Mouse (Mus musculus): ENCODE results near the gene Dnajc21. TPM values are rescaled to one million over a fixed set of nuclear protein-coding genes. Genes with fewer than 3 reads are reported as not detected.

The Dnajc21 gene
- polyA plus RNA-seq, 1 experiment: 1.9 TPM

DNA sequence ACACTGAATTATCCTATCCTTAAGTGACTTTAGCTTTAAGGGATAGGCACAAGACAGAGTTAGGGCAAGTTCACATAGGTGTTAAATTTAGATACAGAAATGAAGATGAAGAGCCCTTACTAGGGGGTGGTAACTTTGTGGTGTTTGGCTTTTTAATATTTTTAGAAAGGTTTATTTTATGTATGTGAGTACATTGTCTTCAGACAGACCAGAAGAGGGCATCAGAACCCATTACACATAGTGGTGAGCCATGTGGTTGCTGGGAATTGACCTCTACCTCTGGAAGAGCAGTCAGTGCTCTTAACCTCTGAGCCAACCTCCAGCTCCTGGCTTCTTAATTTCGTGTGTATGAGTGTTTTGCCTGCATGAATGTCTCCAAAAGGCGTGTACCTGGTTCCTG, 16.9 kb upstream of the Dnajc21 start:
- Histone ChIP-seq H3K4me3 (replicated peaks; ENCODE audit: extremely low read depth, low read depth, low read length) (no peak overlapping the region), H3K4me1 (ENCODE audit: control insufficient read depth, insufficient read depth, low read length) (peaks cover 3% of the 10 kb centered on the region; the same call in 1 of the 2 replicates)
- no peak for DNase-seq
- TF ChIP-seq CTCF (IDR thresholded peaks at IDR 0.05; ENCODE audit: insufficient read depth, low read length) (no peak), POLR2A (IDR thresholded peaks at IDR 0.05; ENCODE audit: borderline replicate concordance, extremely low read depth, low read depth, low read length) (no peak)
- WGBS: 50% methylated on average over 2 of the region's 2 CpGs

DNA sequence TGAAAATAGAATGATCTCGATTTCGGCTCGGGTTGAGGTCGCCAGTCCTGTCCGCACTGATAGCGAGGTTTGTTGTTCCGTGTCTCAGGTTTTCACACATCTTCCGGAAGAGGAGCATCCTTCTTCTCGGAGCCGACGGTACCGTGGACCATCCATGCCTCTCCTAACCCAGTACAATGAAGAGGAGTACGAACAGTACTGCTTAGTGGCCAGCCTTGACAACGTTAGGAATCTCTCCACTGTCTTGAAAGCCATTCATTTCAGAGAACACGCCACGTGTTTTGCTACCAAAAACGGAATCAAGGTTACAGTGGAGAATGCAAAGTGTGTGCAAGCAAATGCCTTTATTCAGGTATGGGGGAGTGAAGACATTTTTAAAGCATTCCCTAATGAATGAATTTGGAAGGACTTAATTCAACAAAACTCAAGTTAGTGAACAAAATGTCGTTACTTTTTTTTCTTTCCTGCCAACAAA, 16.1 kb upstream of the Dnajc21 start:
- Histone ChIP-seq H3K4me1 (ENCODE audit: control insufficient read depth, insufficient read depth, low read length) (peaks cover 3% of the 10 kb centered on the region; the same call in 1 of the 2 replicates), H3K4me3 (replicated peaks; ENCODE audit: extremely low read depth, low read depth, low read length) (peak overlapping the region; percentile 76)
- no peak for DNase-seq
- WGBS: 2% methylated on average over 18 of the region's 18 CpGs
- TF ChIP-seq POLR2A (IDR thresholded peaks at IDR 0.05; ENCODE audit: borderline replicate concordance, extremely low read depth, low read depth, low read length) (no peak), CTCF (IDR thresholded peaks at IDR 0.05; ENCODE audit: insufficient read depth, low read length) (no peak)

DNA sequence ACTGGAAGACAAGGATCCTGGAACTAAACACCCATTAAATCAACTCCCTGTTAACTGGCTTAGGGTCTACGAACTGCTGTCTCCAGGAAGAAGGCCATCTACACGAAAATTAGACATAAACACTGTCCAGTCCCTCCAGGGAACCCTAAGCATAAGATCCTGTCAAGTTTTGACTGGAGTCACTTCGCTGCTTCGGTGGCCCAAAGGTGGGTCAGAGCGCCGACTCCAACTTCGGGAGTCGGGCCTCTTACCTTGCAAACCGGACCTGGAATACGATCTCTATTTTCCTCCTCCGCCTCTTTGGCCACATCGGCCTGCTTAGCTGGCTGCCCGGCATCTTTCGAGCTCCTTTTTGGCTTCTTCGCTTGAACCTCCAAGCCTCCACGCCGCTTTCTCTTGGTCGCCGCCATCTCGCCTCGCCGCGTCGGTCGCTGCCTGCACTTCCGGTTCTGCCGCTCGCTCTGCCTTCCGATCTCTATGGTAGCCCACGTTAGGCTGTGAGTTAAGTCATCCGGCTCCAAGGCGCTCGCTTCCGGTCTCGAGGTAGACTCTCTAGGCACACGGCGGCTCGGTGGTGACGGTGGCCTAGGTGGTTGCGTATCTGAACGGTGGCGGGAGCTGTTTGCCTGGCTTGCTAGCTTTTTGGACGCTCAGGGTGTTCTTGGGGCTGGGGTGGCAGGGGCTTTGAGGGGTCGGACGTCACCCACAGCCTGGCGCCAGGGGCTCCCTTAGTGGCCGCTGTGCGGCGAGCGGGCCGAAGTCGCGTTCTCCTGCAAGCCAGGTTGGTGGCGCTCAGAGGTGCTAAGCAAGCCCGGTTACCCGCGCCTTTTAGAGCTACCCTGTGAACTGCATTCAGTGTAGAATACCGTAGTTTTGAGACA, 15.4 kb upstream of the Dnajc21 start, which contains the start of the genes Brix1 and Rad1:
Brix1 (minus strand) TSS at position 464 of the 881 bp plus-strand sequence.
Rad1 (plus strand) TSS at position 535 of the 881 bp plus-strand sequence.
- peak; percentile 90 for DNase-seq
- under 1% methylated on average over 58 of the region's 58 CpGs for WGBS
- peak within 1 kb of the TSS; percentile 76 for H3K4me3 ChIP-seq (replicated peaks; ENCODE audit: extremely low read depth, low read depth, low read length)
- peaks cover 3% of the 10 kb centered on the region; the same call in 1 of the 2 replicates for H3K4me1 ChIP-seq (ENCODE audit: control insufficient read depth, insufficient read depth, low read length)
- no peak for TF ChIP-seq CTCF (IDR thresholded peaks at IDR 0.05; ENCODE audit: insufficient read depth, low read length)
- peak; percentile 89 for TF ChIP-seq POLR2A (IDR thresholded peaks at IDR 0.05; ENCODE audit: borderline replicate concordance, extremely low read depth, low read depth, low read length)

DNA sequence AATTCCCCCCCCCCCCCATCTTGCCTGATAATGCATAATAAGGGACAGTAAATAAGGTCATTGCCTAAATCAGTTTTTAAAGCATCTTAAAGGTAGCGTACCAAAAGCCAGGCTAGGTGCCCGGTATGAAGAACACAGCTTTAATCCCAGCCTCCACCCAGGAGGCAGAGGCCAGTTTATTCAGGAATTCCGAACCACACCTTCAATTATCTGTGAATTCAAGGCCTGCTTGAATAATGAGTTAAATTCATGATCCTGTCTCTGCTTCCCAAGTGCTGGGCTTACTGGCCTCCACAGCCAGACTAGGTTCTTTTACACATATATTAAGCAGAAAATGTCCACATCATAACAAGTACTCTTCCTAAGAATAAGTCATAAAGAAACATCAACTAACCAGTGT, 625 bp upstream of the Dnajc21 start:
- no peak for DNase-seq
- H3K4me1 ChIP-seq (ENCODE audit: control insufficient read depth, insufficient read depth, low read length): no peaks in the 10 kb centered on the region; the same call in 1 of the 2 replicates
- H3K4me3 ChIP-seq (replicated peaks; ENCODE audit: extremely low read depth, low read depth, low read length): no peak overlapping the region
- WGBS: 15% methylated on average over 3 of the region's 3 CpGs
- no peak for TF ChIP-seq POLR2A (IDR thresholded peaks at IDR 0.05; ENCODE audit: borderline replicate concordance, extremely low read depth, low read depth, low read length)
- TF ChIP-seq CTCF (IDR thresholded peaks at IDR 0.05; ENCODE audit: insufficient read depth, low read length): no peak

DNA sequence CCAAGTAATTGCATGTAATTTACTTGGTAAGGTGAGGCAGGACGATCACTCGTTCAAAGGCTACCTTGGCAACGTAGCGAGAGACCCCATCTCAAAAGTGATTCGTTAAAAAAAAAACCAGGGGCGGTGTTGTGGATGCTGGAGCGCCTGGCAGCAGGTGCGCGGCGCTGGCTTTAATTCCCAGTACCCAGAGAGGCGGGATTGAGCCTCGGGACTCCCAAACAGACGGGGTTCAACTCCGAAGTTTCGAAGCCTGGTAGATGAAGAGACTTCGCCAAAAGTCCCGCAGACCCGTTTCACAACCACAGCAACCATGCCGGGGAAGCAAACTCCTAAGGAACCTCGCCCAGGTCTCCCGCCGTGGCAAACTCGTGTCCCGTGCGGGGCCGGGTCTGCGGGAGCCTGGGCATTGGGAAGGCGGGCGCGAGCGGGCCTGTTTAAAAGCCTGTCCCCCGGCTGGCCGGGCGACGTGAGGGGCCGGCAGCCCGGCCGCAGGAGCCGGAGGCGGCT, 620 bp downstream of the Dnajc21 start:
- DNase-seq: peak; percentile 57
- WGBS: under 1% methylated on average over 40 of the region's 40 CpGs
- TF ChIP-seq CTCF (IDR thresholded peaks at IDR 0.05; ENCODE audit: insufficient read depth, low read length) (no peak), POLR2A (IDR thresholded peaks at IDR 0.05; ENCODE audit: borderline replicate concordance, extremely low read depth, low read depth, low read length) (no peak)

DNA sequence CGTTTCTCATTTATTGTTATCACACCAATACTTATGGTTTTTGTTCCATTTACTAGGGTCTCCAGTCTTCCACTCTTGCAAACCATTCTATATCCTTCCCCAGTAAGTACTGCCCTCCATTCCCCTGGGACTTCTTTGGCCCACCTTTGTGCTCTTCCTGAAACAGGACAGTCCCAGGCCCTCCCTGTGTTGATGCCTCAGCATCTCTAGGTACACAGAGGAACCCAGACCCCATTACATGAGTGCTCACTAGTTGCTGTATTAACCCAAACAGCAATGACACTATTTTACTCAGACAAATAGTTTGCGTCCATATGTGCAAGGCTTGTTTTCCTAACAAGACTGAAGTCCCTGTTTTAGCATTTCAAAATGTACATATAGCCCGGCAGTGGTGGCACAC, 1.6 kb downstream of the Dnajc21 start:
- WGBS: 77% methylated on average over 3 of the region's 3 CpGs
- TF ChIP-seq CTCF (IDR thresholded peaks at IDR 0.05; ENCODE audit: insufficient read depth, low read length) (no peak), POLR2A (IDR thresholded peaks at IDR 0.05; ENCODE audit: borderline replicate concordance, extremely low read depth, low read depth, low read length) (no peak)

More for the DNA sequence above, 620 bp downstream of the Dnajc21 start:
- Histone ChIP-seq H3K4me1 (ENCODE audit: control insufficient read depth, insufficient read depth, low read length) (no peaks in the 10 kb centered on the region; the same call in 1 of the 2 replicates), H3K4me3 (replicated peaks; ENCODE audit: extremely low read depth, low read depth, low read length) (peak overlapping the region; percentile 54)

DNA sequence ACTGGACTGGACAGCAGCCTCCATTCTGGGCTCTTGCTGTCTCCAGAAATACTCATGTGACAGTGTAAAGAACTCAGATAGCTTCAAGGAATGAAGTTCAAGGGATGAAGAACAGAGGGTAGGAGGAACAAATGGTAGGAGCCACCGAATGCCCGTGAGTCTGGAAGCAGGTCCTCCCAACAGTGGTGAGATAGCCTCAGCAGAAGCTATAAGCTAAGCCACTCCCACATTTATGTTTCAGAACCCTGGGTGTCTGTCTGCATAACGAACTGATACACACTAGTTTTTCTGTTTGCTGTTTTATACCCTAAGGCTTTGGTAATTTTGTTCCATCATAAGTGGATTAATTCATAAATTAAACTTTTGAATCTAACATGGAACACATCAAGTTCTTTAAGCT, 5.6 kb downstream of the Dnajc21 start:
- H3K4me3 ChIP-seq (replicated peaks; ENCODE audit: extremely low read depth, low read depth, low read length): no peak overlapping the region
- TF ChIP-seq POLR2A (IDR thresholded peaks at IDR 0.05; ENCODE audit: borderline replicate concordance, extremely low read depth, low read depth, low read length): no peak
- TF ChIP-seq CTCF (IDR thresholded peaks at IDR 0.05; ENCODE audit: insufficient read depth, low read length): no peak
- DNase-seq: no peak
- 90% methylated on average over 3 of the region's 3 CpGs for WGBS
- H3K4me1 ChIP-seq (ENCODE audit: control insufficient read depth, insufficient read depth, low read length): no peaks in the 10 kb centered on the region; the same call in 1 of the 2 replicates

More for the DNA sequence above, 1.6 kb downstream of the Dnajc21 start:
- Histone ChIP-seq H3K4me3 (replicated peaks; ENCODE audit: extremely low read depth, low read depth, low read length) (no peak overlapping the region), H3K4me1 (ENCODE audit: control insufficient read depth, insufficient read depth, low read length) (no peaks in the 10 kb centered on the region; the same call in 1 of the 2 replicates)
- no peak for DNase-seq

DNA sequence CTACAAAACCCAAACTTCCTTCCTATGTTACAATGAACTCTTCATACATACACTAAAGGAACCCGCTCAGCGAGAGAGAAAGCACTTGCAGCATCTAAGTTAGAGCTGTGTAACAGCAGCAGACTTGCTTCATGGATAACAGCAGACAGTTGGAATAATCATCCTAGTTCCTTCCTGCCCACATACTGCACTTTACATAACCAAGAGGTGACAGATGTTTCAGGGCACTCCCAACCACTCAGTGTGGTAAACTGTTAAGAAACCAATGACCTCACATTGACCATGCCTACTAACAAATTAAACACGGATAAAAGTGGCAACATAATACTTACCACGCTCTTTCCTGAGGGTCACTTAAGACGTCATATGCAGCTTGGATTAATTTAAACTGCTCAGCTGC, 6.8 kb downstream of the Dnajc21 start:
- TF ChIP-seq POLR2A (IDR thresholded peaks at IDR 0.05; ENCODE audit: borderline replicate concordance, extremely low read depth, low read depth, low read length): no peak
- no peak for TF ChIP-seq CTCF (IDR thresholded peaks at IDR 0.05; ENCODE audit: insufficient read depth, low read length)
- no peak for DNase-seq
- H3K4me3 ChIP-seq (replicated peaks; ENCODE audit: extremely low read depth, low read depth, low read length): no peak overlapping the region
- WGBS: 76% methylated on average over 5 of the region's 5 CpGs
- no peaks in the 10 kb centered on the region; the same call in 1 of the 2 replicates for H3K4me1 ChIP-seq (ENCODE audit: control insufficient read depth, insufficient read depth, low read length)

DNA sequence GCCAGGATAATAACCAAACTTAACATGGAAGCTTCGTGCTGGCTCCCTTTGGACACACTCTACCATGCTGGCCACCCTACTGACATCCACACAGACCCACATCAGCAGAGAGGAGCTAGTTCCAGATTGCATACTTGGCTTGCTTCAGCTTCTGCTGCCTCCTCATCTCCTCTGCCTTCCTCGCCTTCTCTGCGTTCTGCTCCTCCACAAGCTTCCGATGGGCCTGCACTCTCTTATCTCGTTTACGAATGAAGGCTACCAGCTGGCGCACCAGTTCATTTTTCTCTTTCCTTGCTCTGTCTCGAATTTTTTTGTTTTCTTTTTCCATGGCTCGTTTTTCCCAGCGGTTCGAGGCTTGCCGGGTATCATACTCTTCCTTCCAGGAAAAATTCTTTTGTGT, 9.3 kb downstream of the Dnajc21 start:
- Histone ChIP-seq H3K4me3 (replicated peaks; ENCODE audit: extremely low read depth, low read depth, low read length) (no peak overlapping the region), H3K4me1 (ENCODE audit: control insufficient read depth, insufficient read depth, low read length) (no peaks in the 10 kb centered on the region)
- 74% methylated on average over 12 of the region's 12 CpGs for WGBS
- DNase-seq: no peak
- no peak for TF ChIP-seq CTCF (IDR thresholded peaks at IDR 0.05; ENCODE audit: insufficient read depth, low read length)
- no peak for TF ChIP-seq POLR2A (IDR thresholded peaks at IDR 0.05; ENCODE audit: borderline replicate concordance, extremely low read depth, low read depth, low read length)
